Mouse (Mus musculus) thymus, adult 2 months (tissue): Measurements from ENCODE around the gene Ndfip2.

Source experiments
- CTCF ChIP-seq: fragments of 200-500 bp; IDR thresholded peaks from 2 replicates; pipeline ENCODE4 v1.5.1; 2012; ENCODE audit warnings: mild to moderate bottlenecking, control low read depth, low read length, moderate library complexity, borderline replicate concordance; ENCODE audit not compliant: control insufficient read depth, poor library complexity, insufficient read depth; ENCODE audit errors: extremely low read depth
- POLR2A ChIP-seq: fragments of 200-500 bp; IDR thresholded peaks from 2 replicates; pipeline ENCODE4 v1.6.1; 2012; ENCODE audit warnings: mild to moderate bottlenecking, low read length, control low read depth, moderate library complexity; ENCODE audit not compliant: control insufficient read depth, poor library complexity, insufficient read depth; ENCODE audit errors: extremely low read depth

DNA sequence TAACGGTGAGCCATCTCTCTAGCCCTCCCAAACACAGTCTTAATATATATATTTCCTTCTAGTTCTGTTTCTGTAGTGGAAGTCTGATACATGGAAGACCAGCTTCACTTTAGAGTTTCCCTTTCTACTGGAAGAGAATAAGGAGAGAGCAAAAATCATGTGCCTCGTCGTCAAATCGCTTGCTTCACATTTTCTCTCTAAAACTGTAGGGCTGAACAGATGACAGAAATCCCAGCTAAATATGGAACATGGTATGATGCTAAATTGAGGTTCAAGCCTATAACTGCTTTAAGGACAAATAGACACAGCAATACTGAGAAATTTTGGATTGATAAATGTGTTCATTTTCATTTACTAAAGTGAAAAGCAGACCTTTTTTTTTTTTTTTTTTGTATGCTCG lies 4.0 kb upstream of the Ndfip2 start:
- TF ChIP-seq CTCF (no peak), POLR2A (no peak)
